Mouse (Mus musculus) c-Kit-negative CD71-positive TER-119-positive erythroid progenitor cells, embryonic 14.5 days (primary cell): ENCODE results near the gene Dnase1l2.
"Not testable (repeated sequence)": the region's sequence is repeated elsewhere in the genome, so short reads cannot be mapped to it uniquely, and the experiment has no call there.

Experiments used
- DNase-seq: peaks from one replicate; pipeline ENCODE4 v3.0.0-alpha.2; 2013; ENCODE audit warnings: low read depth, low spot score

Gene Dnase1l2

DNA sequence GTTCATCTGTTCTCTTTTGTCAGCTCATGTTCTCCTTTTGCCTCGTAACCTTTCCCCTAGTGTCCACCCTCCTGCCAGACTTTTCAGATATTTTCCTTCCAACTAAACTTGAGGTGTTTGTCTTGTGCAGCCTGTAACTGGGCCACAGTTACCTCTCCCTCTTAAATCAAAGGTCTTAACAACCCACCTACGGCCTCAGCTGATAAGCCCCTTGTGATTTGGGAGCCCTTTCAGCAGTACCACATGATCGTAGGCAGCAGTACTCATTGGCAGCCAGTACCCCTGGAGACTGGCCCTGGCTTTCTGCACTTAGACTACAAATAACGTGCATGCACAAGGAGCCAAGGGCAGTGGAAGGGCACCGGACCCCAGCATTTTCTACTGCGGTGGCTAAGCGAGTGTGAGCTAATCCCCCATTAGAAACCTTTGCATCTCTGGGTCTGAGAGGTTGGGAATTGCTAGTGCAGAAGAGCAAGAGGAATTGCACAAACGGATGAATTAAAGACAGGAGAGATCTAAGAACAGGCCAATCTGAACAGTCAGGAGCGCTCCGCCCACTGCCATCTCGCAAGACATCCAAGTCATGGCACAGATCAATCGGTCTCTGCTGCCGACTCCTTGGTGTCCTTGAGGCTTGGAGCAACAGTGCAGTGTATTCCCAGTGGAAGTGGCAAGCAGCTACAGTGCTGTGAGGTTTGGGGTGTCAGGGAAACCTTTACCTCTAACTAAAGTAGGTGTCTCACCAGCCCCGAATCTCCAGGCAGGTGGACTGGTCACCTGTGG lies 13.5 kb downstream of the Dnase1l2 start:
- DNase-seq: no peak

DNA sequence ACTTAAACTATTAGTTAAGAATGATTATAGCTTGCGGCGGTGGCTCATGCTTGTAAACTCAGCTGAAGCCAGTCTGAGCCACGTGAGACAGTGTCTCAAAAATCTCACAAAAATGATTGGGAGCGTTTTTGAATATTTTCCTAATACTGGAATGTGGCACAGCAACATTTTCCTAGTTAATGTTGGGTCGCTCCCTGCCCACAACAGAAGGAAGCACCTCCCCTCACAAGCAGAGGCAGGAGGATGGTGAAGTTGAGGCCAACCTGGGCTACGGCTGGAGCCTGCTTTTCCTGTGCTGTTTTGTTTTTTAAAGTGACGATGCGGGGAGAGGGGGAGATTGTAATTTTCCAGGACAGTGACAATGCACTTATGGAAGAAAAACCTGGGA lies 15.7 kb downstream of the Dnase1l2 start:
- no peak for DNase-seq

DNA sequence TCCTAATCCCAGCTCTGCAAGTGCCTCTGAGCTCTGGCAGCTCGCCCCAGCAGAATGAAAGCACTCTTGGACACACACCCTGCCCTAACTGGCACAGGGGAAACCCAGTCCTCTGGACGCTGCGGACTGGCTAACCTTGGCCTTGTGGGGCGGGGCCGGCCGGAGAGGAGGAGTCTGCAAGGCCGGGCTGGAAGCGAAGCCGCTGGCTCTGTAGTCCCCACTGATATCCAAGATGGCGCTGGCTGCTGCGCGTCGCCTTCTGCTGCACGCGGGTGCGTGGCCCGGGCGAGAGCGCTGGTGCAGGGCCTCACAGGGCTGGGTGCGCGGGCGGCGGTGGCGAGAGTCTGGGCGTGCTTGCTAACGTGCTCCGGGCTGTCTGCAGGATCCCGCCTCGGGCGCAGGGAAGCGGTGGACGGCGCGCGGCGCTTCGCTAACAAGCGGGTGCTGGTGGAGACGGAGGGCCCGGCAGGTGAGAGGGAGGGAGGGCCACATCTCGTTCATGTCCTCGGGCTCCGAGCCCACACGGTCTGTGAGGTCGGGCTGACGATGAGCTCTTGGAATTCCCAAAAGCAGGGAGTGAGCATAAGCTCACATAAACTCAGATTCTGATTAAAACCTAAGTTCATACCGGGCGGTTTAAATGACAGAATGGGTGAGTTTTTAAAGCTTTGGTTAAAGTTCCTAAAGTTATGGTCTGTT lies 16.3 kb downstream of the Dnase1l2 start, which contains the start of gene Eci1:
Gene Eci1 (plus strand): TSS at position 171 of the 699 bp plus-strand sequence.
- DNase-seq: peak; percentile 79

DNA sequence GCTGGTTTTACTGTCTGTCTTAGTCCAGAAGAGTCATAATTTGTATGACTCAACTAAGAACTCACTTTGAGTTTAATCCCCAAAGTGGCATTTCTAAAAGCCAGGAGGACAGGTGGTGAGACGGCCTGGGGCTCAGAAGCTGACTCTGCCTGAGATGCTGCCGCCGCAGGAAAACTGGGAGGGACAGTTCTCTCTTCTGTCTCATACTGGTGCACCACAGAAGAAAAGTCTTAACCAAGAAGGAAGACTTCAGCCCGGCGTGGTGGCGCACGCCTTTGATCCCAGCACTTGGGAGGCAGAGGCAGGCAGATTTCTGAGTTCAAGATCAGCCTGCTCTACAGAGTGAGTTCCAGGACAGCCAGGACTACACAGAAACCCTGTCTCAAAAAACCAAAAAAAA lies 17.0 kb downstream of the Dnase1l2 start:
- no peak for DNase-seq

DNA sequence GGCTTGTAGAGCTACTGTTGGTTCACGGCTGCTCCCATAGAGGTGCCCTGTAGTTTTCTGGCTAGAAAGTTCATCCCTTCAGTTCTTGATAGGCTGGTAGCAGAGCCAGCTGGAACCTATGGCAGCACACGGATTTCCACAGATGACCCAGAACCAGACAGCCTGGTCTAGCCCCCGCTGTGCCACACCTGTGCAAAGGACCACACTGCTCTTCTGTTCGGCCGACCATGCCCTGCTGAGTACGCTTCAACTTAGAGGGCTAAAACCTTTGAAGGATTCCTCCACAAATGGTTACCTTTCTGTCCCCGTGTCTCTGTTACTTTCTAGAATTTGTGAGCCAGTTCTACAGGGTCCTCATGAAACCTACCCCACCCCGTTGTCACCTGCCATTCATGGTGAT lies 17.6 kb downstream of the Dnase1l2 start:
- not testable (repeated sequence) for DNase-seq

DNA sequence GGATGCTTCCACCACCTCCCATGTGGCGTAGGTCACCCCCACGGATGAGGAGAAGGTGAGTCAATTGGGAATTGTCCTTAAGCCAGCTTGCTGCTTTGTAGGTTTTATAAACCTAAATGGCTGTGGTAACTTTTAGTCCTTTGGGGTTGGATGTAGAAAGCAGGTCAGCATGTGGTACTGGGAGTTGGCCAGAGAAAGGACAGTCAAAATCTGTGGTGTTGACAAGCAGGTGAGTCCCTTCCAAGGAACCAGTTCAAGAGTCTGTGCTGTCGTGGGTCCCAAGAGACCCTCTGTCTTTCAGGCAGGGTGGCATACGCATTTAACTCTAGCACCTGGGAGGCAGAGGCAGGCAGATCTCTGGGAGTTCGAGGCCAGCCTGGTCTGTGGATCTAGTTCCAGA lies 18.4 kb downstream of the Dnase1l2 start:
- DNase-seq: no peak

DNA sequence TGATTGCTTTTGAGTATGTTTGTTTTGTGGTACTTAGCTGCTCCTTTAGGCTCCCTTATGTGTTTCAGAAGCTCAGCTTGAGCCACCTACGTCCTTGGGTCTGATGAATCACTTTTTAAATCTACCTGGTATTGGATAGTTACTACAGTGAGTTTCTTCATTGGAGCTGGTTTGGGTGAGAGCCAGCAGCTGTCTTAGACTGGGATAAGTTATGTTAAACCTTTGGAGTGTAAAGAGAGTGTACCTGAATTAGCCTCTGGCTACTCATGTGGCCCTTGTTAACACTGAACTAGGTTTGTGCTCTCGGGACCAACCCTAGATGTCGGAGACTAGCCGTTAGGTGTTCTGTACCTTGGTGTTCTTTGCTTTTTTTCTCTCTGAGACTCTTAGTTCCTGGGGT lies 19.8 kb downstream of the Dnase1l2 start:
- DNase-seq: no peak

DNA sequence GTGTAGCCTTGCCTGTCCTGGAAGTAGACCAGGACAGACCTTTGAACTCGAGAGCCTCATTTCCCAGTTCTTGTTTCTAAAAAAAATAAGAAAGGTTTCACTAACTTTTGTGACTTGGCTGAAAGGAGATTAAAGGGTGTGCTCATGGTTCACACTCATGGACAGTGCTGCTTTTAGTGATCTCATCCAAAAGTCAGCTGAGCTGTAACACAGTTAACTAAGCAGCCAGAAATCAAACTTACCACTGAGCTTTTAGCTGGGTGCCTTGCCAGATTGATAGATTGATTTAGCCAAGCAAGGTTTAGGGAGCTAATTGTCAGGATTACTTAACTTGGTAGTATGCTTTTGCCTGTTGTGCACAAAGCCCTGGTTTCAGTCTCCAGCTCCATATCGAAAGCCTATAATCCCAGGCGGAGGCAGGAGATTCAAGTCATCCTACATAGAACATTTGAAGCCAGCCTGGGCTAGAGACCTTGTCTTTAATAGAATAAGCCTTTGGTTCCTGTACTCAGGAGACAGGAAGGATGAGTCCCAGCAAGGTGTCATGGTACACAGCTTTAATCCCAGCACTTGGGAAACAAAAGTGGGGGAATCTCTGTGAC lies 26.8 kb downstream of the Dnase1l2 start:
- DNase-seq: no peak

DNA sequence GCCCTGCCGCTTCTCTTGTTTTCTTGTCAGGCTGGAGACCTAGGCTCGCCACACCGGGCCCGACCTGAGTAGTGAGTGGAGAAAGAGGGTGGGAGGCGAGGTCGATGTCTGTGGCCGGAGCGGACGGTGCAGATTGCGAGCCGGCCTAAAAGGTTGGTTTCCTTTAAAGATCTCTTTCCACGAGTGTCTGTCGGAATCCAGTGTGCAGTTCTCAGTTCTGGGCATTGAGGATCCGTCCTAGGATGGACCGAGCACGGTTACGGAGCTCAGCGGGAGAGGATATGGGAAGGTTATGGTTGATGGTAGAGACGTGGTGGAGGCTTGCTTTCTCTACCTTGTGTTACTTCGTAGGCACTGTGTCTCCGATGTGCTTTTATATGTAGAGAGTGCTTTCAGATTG lies 27.9 kb downstream of the Dnase1l2 start:
- peak; percentile 17 for DNase-seq

DNA sequence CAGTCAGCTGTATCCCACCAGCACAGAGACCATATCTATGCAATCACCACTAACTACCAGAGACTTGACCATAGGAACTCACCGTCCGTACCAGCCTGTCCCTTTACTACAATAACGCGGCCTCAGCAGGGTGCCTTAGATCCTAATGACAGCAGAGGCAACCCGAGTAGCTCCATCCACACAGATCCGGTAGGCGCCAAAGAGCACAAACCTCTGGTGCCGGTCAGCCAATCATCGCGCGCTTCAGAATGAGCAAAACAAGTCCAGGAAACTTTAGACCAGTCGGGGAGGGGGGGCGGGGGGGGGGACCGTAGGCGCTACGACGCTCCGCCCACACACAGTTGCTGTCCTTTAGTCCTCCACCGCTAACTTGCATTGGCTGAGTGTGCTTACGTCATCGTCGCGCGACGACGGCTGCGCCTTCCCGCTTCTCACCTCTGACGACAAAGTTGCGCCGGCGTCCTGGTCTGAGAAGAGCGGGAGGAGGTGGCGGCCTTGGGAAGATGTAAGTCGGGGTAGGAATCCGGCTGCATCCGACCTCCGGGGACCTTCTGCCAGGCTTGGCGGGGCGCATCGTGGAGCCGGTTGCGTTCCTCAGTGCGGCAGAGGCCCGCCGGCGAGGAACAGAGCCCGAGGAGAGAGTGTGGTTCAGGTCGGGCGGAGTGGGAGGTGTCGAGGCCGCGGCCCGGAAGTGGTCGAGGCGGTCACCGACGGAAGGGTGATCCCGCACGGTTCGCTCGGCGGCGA lies 28.5 kb downstream of the Dnase1l2 start, which contains the start of gene Rnps1:
Gene Rnps1 (plus strand): TSS at position 336 of the 747 bp plus-strand sequence.
- peak; percentile 99 for DNase-seq

DNA sequence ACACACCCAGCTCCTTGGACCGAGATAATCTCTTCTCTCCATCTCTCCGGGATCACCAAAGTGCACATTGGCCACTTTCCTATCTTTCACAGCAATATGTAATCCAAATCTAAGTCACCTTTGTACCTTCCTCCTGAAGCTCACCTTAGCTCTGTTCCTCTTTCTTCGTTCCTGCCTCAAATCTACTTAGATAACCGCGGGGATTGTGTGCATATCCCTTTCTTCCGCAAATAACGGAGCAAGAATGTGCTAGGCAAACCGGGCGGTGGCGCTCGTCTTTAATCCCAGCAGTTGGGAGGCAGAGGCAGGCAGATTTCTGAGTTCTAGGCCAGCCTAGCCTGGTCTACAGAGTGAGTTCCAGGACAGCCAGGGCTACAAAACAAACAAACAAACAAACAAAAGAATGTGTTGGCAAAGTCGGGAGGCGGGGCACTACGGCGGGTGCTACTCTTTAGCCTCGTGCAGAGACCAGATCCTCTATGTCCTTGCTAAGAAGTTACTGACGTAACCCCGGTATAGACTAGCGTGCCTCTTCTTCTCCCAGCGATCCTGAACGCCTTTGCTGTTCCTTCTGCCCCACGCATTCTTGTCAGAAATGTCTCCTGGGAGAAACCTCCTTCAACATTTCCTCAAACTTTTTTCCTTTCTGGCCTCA lies 29.2 kb downstream of the Dnase1l2 start:
- peak; percentile 46 for DNase-seq

DNA sequence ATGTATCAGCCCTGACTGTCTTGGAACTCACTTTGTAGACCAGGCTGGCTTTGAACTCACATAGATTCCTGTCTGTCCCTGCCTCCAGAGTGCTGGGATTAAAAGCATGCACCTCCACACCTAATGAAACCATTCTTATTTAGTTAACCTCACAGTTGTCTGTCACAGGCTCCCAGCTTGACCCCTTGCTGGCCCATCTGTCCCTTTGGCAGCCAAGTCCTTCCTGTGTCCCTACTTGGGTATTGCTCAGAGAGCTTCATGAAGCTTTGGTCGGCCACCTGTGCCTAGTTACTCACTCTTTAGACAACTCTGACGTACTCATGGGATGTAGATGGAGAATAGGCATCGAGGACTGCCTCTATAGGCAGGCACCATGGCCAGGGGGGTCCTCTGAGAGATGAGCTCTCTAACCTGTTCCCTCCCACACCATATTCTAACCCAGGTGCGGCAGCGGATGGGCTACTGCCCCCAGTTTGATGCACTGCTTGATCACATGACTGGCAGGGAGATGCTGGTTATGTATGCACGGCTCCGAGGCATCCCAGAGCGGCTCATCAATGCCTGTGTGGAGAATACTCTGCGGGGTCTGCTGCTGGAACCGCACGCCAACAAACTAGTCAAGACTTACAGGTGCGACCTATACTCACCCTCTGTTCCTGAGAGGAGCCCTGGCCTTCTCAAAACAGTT lies 35.6 kb downstream of the Dnase1l2 start:
- no peak for DNase-seq

DNA sequence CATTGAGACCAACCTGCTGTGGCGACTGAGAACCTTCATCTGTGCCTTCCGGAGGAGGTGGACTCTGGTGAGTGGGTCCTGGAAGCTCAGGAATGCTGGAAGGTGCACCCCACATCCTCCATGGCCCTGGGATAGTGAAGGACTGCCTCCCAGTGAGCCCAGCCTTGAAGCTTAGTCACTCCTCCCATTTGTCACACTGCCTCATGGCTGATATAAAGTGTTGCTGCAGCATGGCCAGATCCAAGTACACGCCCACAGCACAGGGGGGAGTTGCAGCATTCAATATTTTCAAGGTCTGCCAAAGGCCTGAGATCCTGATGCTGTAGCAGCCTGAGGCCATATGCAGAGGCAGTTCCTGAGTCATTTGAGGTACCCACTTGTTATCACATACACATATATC lies 40.5 kb downstream of the Dnase1l2 start:
- no peak for DNase-seq

DNA sequence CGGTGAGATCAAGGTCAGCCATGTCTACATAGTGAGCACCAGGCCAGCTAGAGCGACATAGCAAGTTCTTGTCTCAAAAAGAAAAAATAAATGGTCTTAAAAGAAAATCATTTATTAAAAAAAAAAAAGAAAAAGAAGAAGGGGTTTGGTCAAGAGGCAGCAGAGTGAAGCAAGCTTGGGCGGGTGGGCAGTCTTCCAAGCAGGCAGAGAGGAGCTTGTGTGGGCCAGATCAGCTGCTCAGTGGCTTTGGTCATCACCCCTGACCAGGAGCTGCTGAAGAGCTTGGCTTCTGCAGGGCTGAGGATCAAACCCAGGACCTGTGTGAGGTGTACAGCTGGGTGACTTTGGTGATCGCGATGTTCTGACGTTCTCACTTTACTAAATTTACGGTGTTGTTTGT lies 48.4 kb downstream of the Dnase1l2 start:
- DNase-seq: no peak

DNA sequence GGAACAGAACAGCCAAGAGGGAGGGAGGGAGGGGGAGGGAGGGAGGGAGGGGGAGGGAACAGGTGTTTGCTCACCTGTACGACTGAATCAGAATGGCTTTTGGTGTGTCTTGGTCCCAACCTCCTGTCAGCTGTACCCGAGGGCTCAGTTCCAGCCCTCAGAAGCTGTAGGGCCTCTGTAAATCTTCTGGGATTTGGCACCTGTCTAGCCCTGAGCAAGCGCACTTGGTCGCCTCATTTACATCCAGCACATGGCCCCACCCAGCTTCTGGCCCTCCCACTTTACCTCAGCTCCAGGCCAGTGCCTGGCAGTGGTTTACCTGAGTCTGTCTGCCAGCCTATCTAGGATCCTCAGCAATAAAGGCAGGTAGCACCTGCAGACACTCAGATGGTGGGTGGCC lies 49.4 kb downstream of the Dnase1l2 start:
- DNase-seq: no peak

DNA sequence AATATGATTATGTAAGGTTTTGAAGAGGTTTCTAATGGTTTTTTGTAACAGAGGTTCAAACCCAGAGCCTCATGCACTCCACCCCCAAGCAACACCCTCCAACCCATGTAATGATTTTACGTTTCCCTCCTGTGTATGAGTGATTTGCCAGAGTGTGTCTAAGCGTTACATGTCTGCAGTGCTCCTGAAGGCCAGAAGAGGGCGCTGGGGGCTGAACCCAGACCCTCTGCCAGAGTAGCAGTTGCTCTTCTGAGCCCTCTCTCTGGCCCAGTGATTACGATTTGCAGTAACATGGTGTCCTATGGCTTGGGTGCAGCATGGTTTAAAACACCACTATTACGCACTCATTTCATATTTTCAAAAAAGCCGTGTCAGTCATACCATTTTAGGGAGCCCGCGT lies 51.8 kb downstream of the Dnase1l2 start:
- no peak for DNase-seq
